Comparison of ENCODE assay signal across 8 mouse cellular contexts in genomic region chr2:93786175-93786574, GRCm38 (mm10). TPM values are rescaled to one million over a fixed set of nuclear protein-coding genes. Genes with fewer than 3 reads are reported as not detected.
DNase-seq lines count a peak whose midpoint lies in the region; ATAC-seq and TF ChIP-seq lines count a peak whose summit lies in the region.

No protein-coding gene starts in this region.

- peak; percentile 36 to 71 for DNase-seq in heart, adult 9 months (ENCODE audit: low spot score in 2 of 2)
- no peak for DNase-seq in heart, adult 11 months
- peak; percentile 86 for DNase-seq in cerebellum, adult 11 months
- DNase-seq in left cerebral cortex, adult 18-20 months (ENCODE audit: low spot score in 2 of 2) = peak; percentile 78 to 84
- peak; percentile 89 for DNase-seq in mesoderm, embryonic 11.5 days (ENCODE audit: low read depth, low spot score)

- no peaks in the 10 kb centered on the region for H3K27me3 ChIP-seq in forebrain, embryonic 16.5 days (replicated peaks; ENCODE audit: control insufficient read depth, insufficient read depth, low read length)
- H3K27me3 ChIP-seq in hindbrain, embryonic 16.5 days (replicated peaks; ENCODE audit: control insufficient read depth, insufficient read depth, low read length) = no peaks in the 10 kb centered on the region
- H3K27me3 ChIP-seq in small intestine, adult 2 months (ENCODE audit: control insufficient read depth, insufficient read depth, low read length) = no peaks in the 10 kb centered on the region

- H3K9ac ChIP-seq in forebrain, embryonic 16.5 days (replicated peaks; ENCODE audit: low read depth, low read length) = no peak overlapping the region
- H3K9ac ChIP-seq in hindbrain, embryonic 16.5 days (ENCODE audit: low read depth, low read length) = no peak overlapping the region

- H3K27ac ChIP-seq in forebrain, embryonic 16.5 days (ENCODE audit: low read length) = no peak overlapping the region
- no peak overlapping the region for H3K27ac ChIP-seq in hindbrain, embryonic 16.5 days (ENCODE audit: low read depth, low read length)
- H3K27ac ChIP-seq in small intestine, adult 2 months (ENCODE audit: insufficient read depth, low read depth, low read length) = no peak overlapping the region

- no peak overlapping the region for H3K4me3 ChIP-seq in forebrain, embryonic 16.5 days (replicated peaks; ENCODE audit: low read length)
- no peak overlapping the region for H3K4me3 ChIP-seq in hindbrain, embryonic 16.5 days (ENCODE audit: low read length)
- no peak overlapping the region for H3K4me3 ChIP-seq in small intestine, adult 2 months (ENCODE audit: low read depth, low read length)

- H3K36me3 ChIP-seq in forebrain, embryonic 16.5 days (ENCODE audit: control insufficient read depth, insufficient read depth) = no peaks in the 10 kb centered on the region
- H3K36me3 ChIP-seq in hindbrain, embryonic 16.5 days (ENCODE audit: control insufficient read depth, insufficient read depth, low read length) = peaks cover 8% of the 10 kb centered on the region
- H3K36me3 ChIP-seq in small intestine, adult 2 months (ENCODE audit: control insufficient read depth, insufficient read depth, low read length) = peaks cover 5% of the 10 kb centered on the region

- peak; percentile 73 for ATAC-seq in forebrain, embryonic 16.5 days
- ATAC-seq in hindbrain, embryonic 16.5 days = peak; percentile 70

- TF ChIP-seq POLR2A in small intestine, adult 2 months (IDR thresholded peaks at IDR 0.05; ENCODE audit: low read depth, low read length) = no peak

- no peak overlapping the region for H3K4me2 ChIP-seq in forebrain, embryonic 16.5 days (ENCODE audit: low read length)
- H3K4me2 ChIP-seq in hindbrain, embryonic 16.5 days (ENCODE audit: low read length) = no peak overlapping the region

- WGBS in forebrain, embryonic 16.5 days = 49% methylated on average over 4 of the region's 4 CpGs
- WGBS in hindbrain, embryonic 16.5 days = 45% methylated on average over 4 of the region's 4 CpGs
- 32% methylated on average over 4 of the region's 4 CpGs for WGBS in small intestine, adult 2 months

- peaks cover 14% of the 10 kb centered on the region for H3K4me1 ChIP-seq in forebrain, embryonic 16.5 days (replicated peaks; ENCODE audit: control insufficient read depth, insufficient read depth, low read length)
- H3K4me1 ChIP-seq in hindbrain, embryonic 16.5 days (ENCODE audit: control insufficient read depth, insufficient read depth, low read depth, low read length) = peaks cover 22% of the 10 kb centered on the region
- H3K4me1 ChIP-seq in small intestine, adult 2 months (ENCODE audit: control insufficient read depth, insufficient read depth, insufficient read length, low read length) = peaks cover 4% of the 10 kb centered on the region; the same call in 1 of the 2 replicates

- 0 out of 2 replicates have a peak, but pooled peaks have one; percentile 24 for TF ChIP-seq CTCF in small intestine, adult 2 months (IDR thresholded peaks at IDR 0.05; ENCODE audit: extremely low read depth, insufficient read length, insufficient replicate concordance, low read depth, low read length)

- no peaks in the 10 kb centered on the region for H3K9me3 ChIP-seq in forebrain, embryonic 16.5 days (ENCODE audit: control insufficient read depth, low read length)
- no peaks in the 10 kb centered on the region for H3K9me3 ChIP-seq in hindbrain, embryonic 16.5 days (ENCODE audit: control insufficient read depth, low read length)

RNA-seq across cellular contexts. Expression of gene Ext2, which starts 36.2 kb away (rescaled TPM):
- polyA plus RNA-seq in forebrain, embryonic 16.5 days (2015; fragmentation: Nextera tagmentation; extraction: Ambion mirVana) = 69.1 and 69.7 TPM in 2 replicates
- polyA plus RNA-seq in hindbrain, embryonic 16.5 days (2015; fragmentation: Nextera tagmentation; extraction: Ambion mirVana) = 68.2 and 81.9 TPM in 2 replicates
- total RNA-seq in left cerebral cortex, adult 18-20 months (2021) = 10 to 100 TPM; 54.5 to 55.2 TPM
- polyA plus RNA-seq in small intestine, adult 2 months (2012; rRNA removed) = 15.7 and 28.6 TPM in 2 replicates
